Comparison of ENCODE assay signal across 12 mouse cellular contexts in genomic region chr3:70248655-70249054, GRCm38 (mm10).
"Had no signal": no experiment of that assay in that cellular context is flagged by ENCODE, and none has a peak within 500 bp of the region (broad histone marks: within the 10 kb centered on the region; RNA-seq: fewer than 3 reads in every experiment).

No protein-coding gene starts in this region.

- ATAC-seq: midbrain, embryonic 13.5 days had no signal

- H3K4me3 ChIP-seq: limb, embryonic 13.5 days; midbrain, embryonic 13.5 days; neural tube, embryonic 13.5 days had no signal

- H3K27me3 ChIP-seq: limb, embryonic 13.5 days; midbrain, embryonic 13.5 days; neural tube, embryonic 13.5 days had no signal

- H3K4me2 ChIP-seq: limb, embryonic 13.5 days; midbrain, embryonic 13.5 days; neural tube, embryonic 13.5 days had no signal

- H3K27ac ChIP-seq: limb, embryonic 13.5 days; liver, embryonic 14.5 days; midbrain, embryonic 13.5 days; neural tube, embryonic 13.5 days had no signal

- H3K36me3 ChIP-seq: limb, embryonic 13.5 days; midbrain, embryonic 13.5 days; neural tube, embryonic 13.5 days had no signal

- H3K4me1 ChIP-seq: limb, embryonic 13.5 days; midbrain, embryonic 13.5 days; neural tube, embryonic 13.5 days had no signal

- DNase-seq: kidney, adult 11 months; kidney, adult 9 months; kidney, postnatal 14 days; left cerebral cortex, postnatal 4 days; lung, adult 18-20 months; right cerebral cortex, postnatal 25 days; thymus, adult 2 months; thymus, postnatal 25 days had no signal

- H3K9me3 ChIP-seq: limb, embryonic 13.5 days; midbrain, embryonic 13.5 days; neural tube, embryonic 13.5 days had no signal

- H3K9ac ChIP-seq: limb, embryonic 13.5 days; liver, embryonic 14.5 days; midbrain, embryonic 13.5 days; neural tube, embryonic 13.5 days had no signal
